Mouse (Mus musculus): ENCODE data around the gene Trpm8. TPM values are rescaled to one million over a fixed set of nuclear protein-coding genes. Genes with fewer than 3 reads are reported as not detected.

The Trpm8 gene
- polyA plus RNA-seq, 1 experiment from 2014 or later: 0.04 TPM

DNA sequence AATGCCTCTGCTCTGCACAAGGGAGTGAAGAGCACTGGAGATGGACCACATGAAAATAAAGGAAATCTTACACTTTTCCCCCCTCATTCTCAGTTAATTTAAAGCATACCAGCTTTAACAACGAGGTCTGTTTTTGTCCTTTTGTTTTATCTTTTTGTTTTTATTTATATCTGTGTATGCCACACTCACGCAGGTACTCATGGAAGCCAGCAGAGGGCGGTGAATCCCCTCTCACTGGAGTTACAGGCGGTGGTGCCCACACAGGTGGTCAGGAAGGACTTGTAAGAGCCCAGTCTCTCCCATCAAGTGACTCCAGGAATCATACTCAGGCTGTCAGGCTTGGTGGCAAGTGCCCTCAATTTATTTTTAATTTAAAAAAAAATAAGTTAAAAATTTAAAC is 156.6 kb downstream of the Trpm8 start:
- H3K4me1 ChIP-seq (replicated peaks; ENCODE audit: control insufficient read depth, insufficient read depth, low read length): peaks cover 13% of the 10 kb centered on the region; the same call in 1 of the 2 replicates
- ATAC-seq (ENCODE audit: low read depth): no peak

GRCm38 (mm10) chr1:88437206-88438126 is 160.0 kb downstream of the Trpm8 start:
- Histone ChIP-seq H3K9ac (ENCODE audit: low read length) (peak overlapping the region; percentile 8; the same call in 1 of the 2 replicates), H3K27me3 (ENCODE audit: control insufficient read depth, insufficient read depth, low read depth, low read length) (no peaks in the 10 kb centered on the region), H3K27ac (ENCODE audit: low read length) (peak overlapping the region; percentile 94), H3K36me3 (ENCODE audit: control insufficient read depth, insufficient read depth, low read length) (no peaks in the 10 kb centered on the region), H3K4me1 (replicated peaks; ENCODE audit: control insufficient read depth, insufficient read depth, low read length) (peaks cover 11% of the 10 kb centered on the region; the same call in 1 of the 2 replicates), H3K4me2 (ENCODE audit: low read depth, low read length) (no peak overlapping the region), H3K9me3 (ENCODE audit: control insufficient read depth, low read length) (no peaks in the 10 kb centered on the region), H3K4me3 (ENCODE audit: low read length) (no peak overlapping the region)
- 47% methylated on average over 9 of the region's 9 CpGs for WGBS
- ATAC-seq (ENCODE audit: low read depth): peak; percentile 88

More for the DNA sequence above, 156.6 kb downstream of the Trpm8 start:
- WGBS: 63% methylated on average over 4 of the region's 4 CpGs
- Histone ChIP-seq H3K9ac (ENCODE audit: low read length) (no peak overlapping the region), H3K4me2 (ENCODE audit: low read depth, low read length) (no peak overlapping the region), H3K9me3 (ENCODE audit: control insufficient read depth, low read length) (no peaks in the 10 kb centered on the region), H3K36me3 (ENCODE audit: control insufficient read depth, insufficient read depth, low read length) (no peaks in the 10 kb centered on the region), H3K27me3 (ENCODE audit: control insufficient read depth, insufficient read depth, low read depth, low read length) (no peaks in the 10 kb centered on the region), H3K4me3 (ENCODE audit: low read length) (no peak overlapping the region), H3K27ac (ENCODE audit: low read length) (peak overlapping the region; percentile 29; the same call in 1 of the 2 replicates)

Other genes starting within 250 kb of the Trpm8 start
- not detected in 2 replicates for gene Ugt1a10, start 222.3 kb upstream of the Trpm8 start, polyA plus RNA-seq (2015; fragmentation: Nextera tagmentation; extraction: Ambion mirVana)
- not detected in 2 replicates for gene Ugt1a9, start 206.9 kb upstream of the Trpm8 start, polyA plus RNA-seq (2015; fragmentation: Nextera tagmentation; extraction: Ambion mirVana)
- not detected in 2 replicates for gene Ugt1a8, start 189.8 kb upstream of the Trpm8 start, polyA plus RNA-seq (2015; fragmentation: Nextera tagmentation; extraction: Ambion mirVana)
- gene Ugt1a7c, start 182.6 kb upstream of the Trpm8 start, polyA plus RNA-seq (2015; fragmentation: Nextera tagmentation; extraction: Ambion mirVana): 2.3 TPM in 2 replicates
- gene Ugt1a6b, start 174.4 kb upstream of the Trpm8 start, polyA plus RNA-seq (2015; fragmentation: Nextera tagmentation; extraction: Ambion mirVana): 0.43 and 0.94 TPM in 2 replicates
- gene Ugt1a6a, start 142.9 kb upstream of the Trpm8 start, polyA plus RNA-seq (2015; fragmentation: Nextera tagmentation; extraction: Ambion mirVana): 3.7 and 3.9 TPM in 2 replicates
- not detected in 2 replicates for gene Ugt1a5, start 111.6 kb upstream of the Trpm8 start, polyA plus RNA-seq (2015; fragmentation: Nextera tagmentation; extraction: Ambion mirVana)
- not detected in 2 replicates for gene Ugt1a2, start 77.1 kb upstream of the Trpm8 start, polyA plus RNA-seq (2015; fragmentation: Nextera tagmentation; extraction: Ambion mirVana)
- gene Dnajb3, start 71.9 kb upstream of the Trpm8 start, polyA plus RNA-seq (2015; fragmentation: Nextera tagmentation; extraction: Ambion mirVana): 4.1 and 6.5 TPM in 2 replicates
- gene Ugt1a1, start 65.7 kb upstream of the Trpm8 start, polyA plus RNA-seq (2015; fragmentation: Nextera tagmentation; extraction: Ambion mirVana): not detected in 2 replicates
- gene Mroh2a, start 50.7 kb upstream of the Trpm8 start, polyA plus RNA-seq (2015; fragmentation: Nextera tagmentation; extraction: Ambion mirVana): 1.0 and 1.7 TPM in 2 replicates
- gene Hjurp, start within 50 bp of the Trpm8 start, polyA plus RNA-seq (2015; fragmentation: Nextera tagmentation; extraction: Ambion mirVana): 184 and 186 TPM in 2 replicates
- gene Spp2, start 129.3 kb downstream of the Trpm8 start, polyA plus RNA-seq (2015; fragmentation: Nextera tagmentation; extraction: Ambion mirVana): 0.60 and 7.5 TPM in 2 replicates
- gene Glrp1, start 232.4 kb downstream of the Trpm8 start, polyA plus RNA-seq (2015; fragmentation: Nextera tagmentation; extraction: Ambion mirVana): 0.21 and 0.28 TPM in 2 replicates

Data from lung, embryonic 16.5 days (tissue).